Mouse (Mus musculus) ES-E14 (cell line): ENCODE data around the gene Adgrb3. TPM values are rescaled to one million over a fixed set of nuclear protein-coding genes. Genes with fewer than 3 reads are reported as not detected.

ENCODE experiments used
- DNase-seq: peaks from one replicate; pipeline ENCODE4 v3.0.0-alpha.2; 2013; ENCODE audit warnings: low read depth, low spot score
- H3K27ac ChIP-seq: 2 replicates; pipeline ENCODE4 v1.5.1; 2012; ENCODE audit warnings: low read depth, mild to moderate bottlenecking, low read length, moderate library complexity, mixed read lengths; ENCODE audit not compliant: poor library complexity, insufficient read depth, severe bottlenecking
- H3K36me3 ChIP-seq: 2 replicates; pipeline ENCODE4 v1.6.1; 2012; ENCODE audit warnings: mild to moderate bottlenecking, low read length, moderate library complexity, mixed read lengths; ENCODE audit not compliant: control insufficient read depth, poor library complexity, insufficient read depth, severe bottlenecking
- H3K4me1 ChIP-seq, 2 experiments: fragments of 150-350 bp in 1 of 2; sonication (generic) in 1 of 2; 2 replicates each; pipeline ENCODE4 v1.6.1; 2012; ENCODE audit warnings: low read length in 2 of 2, mild to moderate bottlenecking in 1 of 2, mixed read lengths in 1 of 2; ENCODE audit not compliant: control insufficient read depth in 2 of 2, insufficient read depth in 2 of 2, poor library complexity in 1 of 2
- H3K4me3 ChIP-seq, 2 experiments: fragments of 150-350 bp in 1 of 2; sonication (generic) in 1 of 2; 2 replicates each; pipeline ENCODE4 v1.5.1; 2012; ENCODE audit warnings: low read length in 2 of 2, low read depth in 1 of 2, mild to moderate bottlenecking in 1 of 2, mixed read lengths in 1 of 2; ENCODE audit not compliant: insufficient read depth in 1 of 2, poor library complexity in 1 of 2, severe bottlenecking in 1 of 2
- H3K9ac ChIP-seq: 2 replicates; pipeline ENCODE4 v1.6.1; 2012; ENCODE audit warnings: low read depth, mild to moderate bottlenecking, low read length, mixed read lengths; ENCODE audit not compliant: poor library complexity, insufficient read depth, severe bottlenecking
- H3K9me3 ChIP-seq: fragments of 150-350 bp; sonication (generic); 2 replicates; pipeline ENCODE4 v1.6.1; 2012; ENCODE audit warnings: low read depth, mild to moderate bottlenecking, low read length; ENCODE audit not compliant: control insufficient read depth, insufficient read depth
- CHD2 ChIP-seq: IDR thresholded peaks from 2 replicates; pipeline ENCODE4 v1.6.1; 2014; ENCODE audit warnings: mild to moderate bottlenecking, low read depth, low read length, inconsistent platforms
- HCFC1 ChIP-seq: IDR thresholded peaks from 2 replicates; pipeline ENCODE4 v1.6.1; 2012; ENCODE audit warnings: low read length, inconsistent platforms, borderline replicate concordance; ENCODE audit not compliant: insufficient read depth
- MAFK ChIP-seq: IDR thresholded peaks from 2 replicates; pipeline ENCODE4 v1.6.1; 2014; ENCODE audit warnings: mild to moderate bottlenecking, low read depth, low read length, inconsistent platforms; ENCODE audit not compliant: insufficient read depth
- ZC3H11A ChIP-seq: IDR thresholded peaks from 2 replicates; pipeline ENCODE4 v1.6.1; 2012; ENCODE audit warnings: low read depth, mild to moderate bottlenecking, inconsistent platforms, low read length, borderline replicate concordance
- ZNF384 ChIP-seq: IDR thresholded peaks from 2 replicates; pipeline ENCODE4 v1.6.1; 2012; ENCODE audit warnings: low read depth, low read length, inconsistent platforms
- in situ Hi-C, 2 experiments: fragments of 600-800 bp; cut with MboI; formaldehyde crosslinking; loops; one replicate each; pipeline ENCODE4 v1.15.1; 2025; ENCODE audit warnings: low sequenced_read_pairs in 2 of 2, inconsistent platforms in 1 of 2; ENCODE audit not compliant: unreplicated experiment in 2 of 2
- total RNA-seq: library from RNA; depleted of rRNA; stranded (reverse); fragments of 300-350 nt; gene quantifications from 2 replicates; pipeline ENCODE4 v1.2.3, GENCODE M21; 2012

The Adgrb3 gene
- total RNA-seq, 1 experiment, result 0.27 TPM

GRCm38 (mm10) chr1:25355486-25355885 lies 474.0 kb downstream of the Adgrb3 start:
- Histone ChIP-seq H3K9ac (no peak overlapping the region), H3K27ac (no peak overlapping the region)
- TF ChIP-seq ZC3H11A, result no peak
- TF ChIP-seq CHD2, result no peak
- TF ChIP-seq MAFK, result no peak
- no peak for TF ChIP-seq HCFC1

GRCm38 (mm10) chr1:25344876-25345275 lies 484.6 kb downstream of the Adgrb3 start:
- no peak overlapping the region for H3K4me3 ChIP-seq
- no peak overlapping the region for H3K9ac ChIP-seq
- no peaks in the 10 kb centered on the region for H3K36me3 ChIP-seq
- no peak for DNase-seq
- TF ChIP-seq CHD2, result no peak
- TF ChIP-seq MAFK, result no peak
- in situ Hi-C loops, result no loop called here
- no peak overlapping the region for H3K27ac ChIP-seq
- no peaks in the 10 kb centered on the region for H3K4me1 ChIP-seq
- no peaks in the 10 kb centered on the region for H3K9me3 ChIP-seq

More at GRCm38 (mm10) chr1:25355486-25355885, 474.0 kb downstream of the Adgrb3 start:
- Histone ChIP-seq H3K36me3 (no peaks in the 10 kb centered on the region), H3K4me3 (no peak overlapping the region), H3K9me3 (no peaks in the 10 kb centered on the region), H3K4me1 (no peaks in the 10 kb centered on the region)
- no peak for DNase-seq
- in situ Hi-C loops, result no loop called here

- in situ Hi-C loops, result no loop called here
Measured at GRCm38 (mm10) chr1:25325406-25325805, 504.1 kb downstream of the Adgrb3 start.

GRCm38 (mm10) chr1:25317142-25317541 lies 512.4 kb downstream of the Adgrb3 start:
- no peak for DNase-seq
- in situ Hi-C loops, result no loop called here
- Histone ChIP-seq H3K9me3 (no peaks in the 10 kb centered on the region), H3K4me1 (no peaks in the 10 kb centered on the region), H3K4me3 (no peak overlapping the region), H3K9ac (no peak overlapping the region), H3K27ac (no peak overlapping the region), H3K36me3 (no peaks in the 10 kb centered on the region)
- TF ChIP-seq HCFC1, result no peak
- no peak for TF ChIP-seq MAFK
- TF ChIP-seq ZC3H11A, result no peak
- TF ChIP-seq CHD2, result no peak
- no peak for TF ChIP-seq ZNF384

More at GRCm38 (mm10) chr1:25325406-25325805, 504.1 kb downstream of the Adgrb3 start:
- Histone ChIP-seq H3K36me3 (no peaks in the 10 kb centered on the region), H3K4me1 (no peaks in the 10 kb centered on the region), H3K9me3 (no peaks in the 10 kb centered on the region), H3K27ac (no peak overlapping the region), H3K4me3 (no peak overlapping the region), H3K9ac (no peak overlapping the region)
- DNase-seq, result no peak
- TF ChIP-seq HCFC1 (no peak), MAFK (no peak), ZNF384 (no peak)

GRCm38 (mm10) chr1:25312344-25312743 lies 517.2 kb downstream of the Adgrb3 start:
- no peak overlapping the region for H3K9ac ChIP-seq
- in situ Hi-C loops, result no loop called here
- no peak overlapping the region for H3K4me3 ChIP-seq
- no peaks in the 10 kb centered on the region; a peak in 1 of 4 replicates for H3K4me1 ChIP-seq
- H3K36me3 ChIP-seq, result no peaks in the 10 kb centered on the region
- no peak overlapping the region for H3K27ac ChIP-seq
- no peak for DNase-seq
- TF ChIP-seq ZC3H11A, result no peak
- no peaks in the 10 kb centered on the region for H3K9me3 ChIP-seq
